Mouse (Mus musculus): ENCODE results near the gene Kat2a. TPM values are rescaled to one million over a fixed set of nuclear protein-coding genes. Genes with fewer than 3 reads are reported as not detected.

The Kat2a gene
- 60.9 and 68.1 TPM in 2 replicates for polyA plus RNA-seq (2015; fragmentation: Nextera tagmentation; extraction: Ambion mirVana)

DNA sequence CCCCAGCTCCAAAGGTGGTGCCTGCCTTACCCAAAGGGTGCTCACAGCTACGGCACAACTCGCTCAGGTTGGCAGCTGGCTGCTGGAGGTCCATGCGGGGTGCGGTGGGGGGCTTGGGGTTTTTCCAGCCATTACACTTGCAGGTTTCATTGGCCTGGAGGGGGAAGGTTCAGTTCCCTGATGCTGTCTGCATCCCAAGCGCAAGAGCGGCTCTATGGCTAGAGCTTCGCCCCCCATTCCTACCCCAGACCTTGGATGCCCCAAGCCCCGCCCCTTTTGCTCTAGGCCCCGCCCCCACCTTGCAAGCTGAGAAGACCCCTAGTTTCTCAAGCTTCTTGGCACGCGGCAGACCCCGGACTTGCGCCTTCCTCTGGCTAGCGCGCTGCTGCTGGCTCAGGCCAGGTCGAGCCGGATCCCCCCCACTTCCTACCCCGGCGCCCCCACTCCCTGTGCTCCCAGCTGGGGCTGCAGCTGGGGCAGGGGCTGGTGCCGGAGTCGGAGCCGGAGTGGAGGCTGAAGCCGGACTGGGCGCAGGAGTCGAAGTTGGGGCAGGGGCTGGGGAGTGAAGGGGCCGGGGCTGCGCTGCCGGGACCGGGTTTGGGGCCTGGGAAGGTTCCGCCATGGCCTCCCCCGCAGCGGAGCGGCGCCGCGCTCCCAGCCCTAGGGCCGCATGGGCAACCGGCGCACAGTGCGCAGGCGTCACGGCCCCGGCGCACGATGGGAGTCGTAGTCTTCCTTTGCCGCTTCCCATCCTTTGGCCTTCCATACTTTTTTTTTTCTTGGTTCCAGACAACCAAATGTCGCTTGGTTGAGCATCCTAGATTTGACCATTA, at the start of gene Kat2a:
Kat2a (minus strand) TSS at position 683 of the 833 bp plus-strand sequence.
- Histone ChIP-seq H3K4me3 (replicated peaks) (peak within 1 kb of the TSS; percentile 89), H3K9ac (peak within 1 kb of the TSS; percentile 97), H3K27ac (peak within 1 kb of the TSS; percentile 87), H3K27me3 (no peaks in the 10 kb centered on the region), H3K4me2 (peak within 1 kb of the TSS; percentile 78), H3K4me1 (peaks cover 37% of the 10 kb centered on the region), H3K9me3 (replicated peaks) (no peaks in the 10 kb centered on the region), H3K36me3 (peaks cover 63% of the 10 kb centered on the region)
- peak; percentile 90 for ATAC-seq (replicated peaks; ENCODE audit: low FRiP score)
- WGBS, result 1% methylated on average over 48 of the region's 48 CpGs

DNA sequence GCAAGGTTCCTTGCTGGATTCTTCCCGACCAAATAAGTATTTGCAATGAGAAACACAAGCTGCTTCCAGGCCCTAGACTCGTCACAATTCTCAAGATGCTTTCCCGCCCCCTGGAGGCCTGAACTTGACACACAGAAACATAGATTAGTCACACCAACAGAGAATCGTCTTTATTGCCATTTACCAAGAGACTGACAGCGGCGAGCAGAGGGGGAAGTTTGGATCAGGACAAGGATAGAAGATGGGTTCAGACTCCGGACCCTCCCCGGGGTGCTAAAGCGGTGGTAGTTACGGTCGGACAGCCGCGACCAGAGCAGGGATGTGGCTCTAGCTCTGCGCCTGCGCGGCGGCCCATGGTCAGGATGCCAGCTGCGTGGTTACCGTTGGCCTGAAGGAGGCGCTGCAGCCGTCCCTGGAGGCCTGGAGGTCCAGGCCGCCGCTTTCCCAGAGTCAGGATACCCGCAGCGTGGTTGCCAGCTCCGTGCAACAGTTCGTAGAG, 49.3 kb upstream of the Kat2a start:
- no peak overlapping the region for H3K27ac ChIP-seq
- peak overlapping the region; percentile 69 for H3K4me2 ChIP-seq
- peak overlapping the region; percentile 19; the same call in 1 of the 2 replicates for H3K9ac ChIP-seq
- H3K4me1 ChIP-seq, result peaks cover 21% of the 10 kb centered on the region
- WGBS, result under 1% methylated on average over 27 of the region's 27 CpGs
- H3K4me3 ChIP-seq (replicated peaks), result peak overlapping the region; percentile 41
- H3K27me3 ChIP-seq, result peaks cover 50% of the 10 kb centered on the region
- no peaks in the 10 kb centered on the region for H3K36me3 ChIP-seq
- no peaks in the 10 kb centered on the region for H3K9me3 ChIP-seq (replicated peaks)
- ATAC-seq (replicated peaks; ENCODE audit: low FRiP score), result peak; percentile 76

DNA sequence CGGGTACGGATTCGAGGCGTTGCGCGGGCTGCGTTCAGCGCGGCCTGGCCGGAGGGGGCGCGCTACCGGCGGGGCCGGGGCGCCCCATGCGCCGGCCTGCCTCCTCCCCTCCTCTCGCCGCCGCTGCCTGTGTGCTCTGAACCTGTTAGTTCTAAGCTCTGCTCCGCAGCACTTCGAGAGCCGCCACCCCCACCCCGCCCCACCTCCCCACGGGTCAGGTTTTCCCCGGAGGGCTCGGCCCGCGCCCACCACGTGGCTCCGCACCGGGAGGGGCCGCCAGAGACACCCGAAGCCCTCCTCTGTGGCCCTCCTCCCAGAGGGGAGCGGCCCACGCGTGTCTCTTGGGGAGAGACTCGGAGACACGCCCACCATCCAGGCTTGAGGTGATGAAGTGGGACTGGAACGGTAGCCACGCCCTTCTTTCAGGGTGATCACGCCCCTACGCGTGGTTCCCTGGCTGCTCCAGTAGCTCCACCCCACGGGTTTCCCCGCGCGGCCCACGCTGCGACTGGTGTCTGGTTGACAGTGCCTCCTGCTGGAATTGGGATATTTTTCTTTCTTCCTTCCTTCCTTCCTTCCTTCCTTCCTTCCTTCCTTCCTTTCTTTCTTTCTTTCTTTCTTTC, 47.5 kb upstream of the Kat2a start, which contains the start of gene Kcnh4:
Kcnh4 (minus strand) TSS at position 332 of the 623 bp plus-strand sequence.
- no peak for ATAC-seq (replicated peaks; ENCODE audit: low FRiP score)

DNA sequence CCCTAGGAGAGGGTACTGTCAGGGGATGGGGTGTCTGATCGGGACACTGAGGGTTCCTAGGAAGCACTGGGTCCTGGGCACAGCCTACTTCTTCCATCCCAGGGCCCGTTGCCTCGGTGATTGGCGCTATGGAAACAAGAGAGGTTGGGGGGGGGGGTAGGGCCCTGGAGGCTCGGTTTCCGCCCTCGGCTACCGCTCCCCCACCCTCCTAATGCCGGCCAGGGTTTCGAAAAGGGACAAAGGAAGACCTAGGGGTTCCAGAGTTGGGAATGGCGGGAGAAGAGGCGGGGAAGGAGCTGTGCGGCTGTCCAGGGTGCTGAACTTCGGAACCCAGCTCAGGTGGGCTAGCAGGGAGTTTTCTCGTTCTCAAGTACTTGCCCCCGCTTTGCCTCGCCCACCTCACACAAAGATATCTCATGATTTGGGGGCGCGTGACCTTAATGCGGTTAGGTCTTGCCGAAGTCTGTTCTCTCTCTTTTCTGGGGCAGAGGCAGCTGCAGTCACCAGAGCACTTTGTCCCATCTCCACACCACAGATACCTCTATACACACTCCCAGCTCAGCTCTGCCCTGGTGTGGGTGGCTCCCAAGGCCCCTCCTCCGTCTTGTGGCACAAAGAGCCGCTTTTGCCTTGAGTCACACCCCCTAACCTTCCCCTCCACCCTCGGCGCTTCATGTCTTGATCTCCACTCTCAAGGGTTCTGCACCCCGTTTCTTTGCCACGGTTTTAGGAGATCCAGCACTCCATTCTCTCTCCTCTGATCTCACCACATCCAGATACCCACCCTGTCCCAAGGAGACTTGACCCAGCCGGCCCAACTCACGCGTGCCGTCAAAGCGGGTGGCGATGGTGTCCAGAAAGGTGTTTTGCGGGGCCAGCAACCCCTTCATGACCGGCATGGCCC, 46.7 kb upstream of the Kat2a start:
- H3K4me1 ChIP-seq, result peaks cover 21% of the 10 kb centered on the region
- H3K4me2 ChIP-seq, result peak overlapping the region; percentile 68
- no peak overlapping the region for H3K9ac ChIP-seq
- no peak for ATAC-seq (replicated peaks; ENCODE audit: low FRiP score)
- peaks cover 58% of the 10 kb centered on the region for H3K27me3 ChIP-seq
- H3K36me3 ChIP-seq, result no peaks in the 10 kb centered on the region
- H3K27ac ChIP-seq, result no peak overlapping the region
- H3K4me3 ChIP-seq (replicated peaks), result peak overlapping the region; percentile 37
- no peaks in the 10 kb centered on the region for H3K9me3 ChIP-seq (replicated peaks)
- WGBS, result 2% methylated on average over 34 of the region's 35 CpGs

More for the DNA sequence above, 47.5 kb upstream of the Kat2a start, which contains the start of gene Kcnh4:
- peaks cover 58% of the 10 kb centered on the region for H3K27me3 ChIP-seq
- H3K36me3 ChIP-seq, result no peaks in the 10 kb centered on the region
- no peak within 1 kb of the TSS for H3K9ac ChIP-seq
- peak within 1 kb of the TSS; percentile 37 for H3K4me3 ChIP-seq (replicated peaks)
- WGBS, result 2% methylated on average over 51 of the region's 51 CpGs
- H3K27ac ChIP-seq, result no peak within 1 kb of the TSS
- peak within 1 kb of the TSS; percentile 68 for H3K4me2 ChIP-seq
- no peaks in the 10 kb centered on the region for H3K9me3 ChIP-seq (replicated peaks)
- H3K4me1 ChIP-seq, result peaks cover 21% of the 10 kb centered on the region

DNA sequence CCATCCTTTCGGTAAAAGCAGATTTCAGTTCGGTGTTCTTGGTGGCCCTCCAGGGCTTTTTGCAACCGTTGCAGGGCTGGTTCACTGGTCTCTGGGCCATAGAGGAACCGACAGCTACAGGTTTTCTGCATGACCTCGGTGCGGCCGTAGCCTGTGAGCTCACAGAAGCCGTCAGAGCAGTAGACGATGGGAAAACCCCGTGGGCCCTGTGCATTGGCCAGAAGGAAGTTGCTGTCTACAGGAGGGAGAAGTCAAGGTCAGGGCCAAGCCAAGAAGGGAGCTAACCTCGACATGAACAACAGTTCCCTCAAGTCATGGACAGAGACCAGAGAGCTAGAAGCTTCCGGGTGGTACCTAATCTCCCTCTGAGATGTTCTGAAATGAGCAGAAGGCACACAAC, 45.3 kb upstream of the Kat2a start:
- no peak overlapping the region for H3K4me2 ChIP-seq
- H3K4me1 ChIP-seq, result peaks cover 21% of the 10 kb centered on the region
- no peak overlapping the region for H3K4me3 ChIP-seq (replicated peaks)
- H3K27me3 ChIP-seq, result peaks cover 56% of the 10 kb centered on the region
- no peaks in the 10 kb centered on the region for H3K36me3 ChIP-seq
- whole genome bisulfite sequencing, result 86% methylated on average over 12 of the region's 12 CpGs
- no peaks in the 10 kb centered on the region for H3K9me3 ChIP-seq (replicated peaks)
- ATAC-seq (replicated peaks; ENCODE audit: low FRiP score), result no peak
- H3K9ac ChIP-seq, result no peak overlapping the region
- H3K27ac ChIP-seq, result no peak overlapping the region

DNA sequence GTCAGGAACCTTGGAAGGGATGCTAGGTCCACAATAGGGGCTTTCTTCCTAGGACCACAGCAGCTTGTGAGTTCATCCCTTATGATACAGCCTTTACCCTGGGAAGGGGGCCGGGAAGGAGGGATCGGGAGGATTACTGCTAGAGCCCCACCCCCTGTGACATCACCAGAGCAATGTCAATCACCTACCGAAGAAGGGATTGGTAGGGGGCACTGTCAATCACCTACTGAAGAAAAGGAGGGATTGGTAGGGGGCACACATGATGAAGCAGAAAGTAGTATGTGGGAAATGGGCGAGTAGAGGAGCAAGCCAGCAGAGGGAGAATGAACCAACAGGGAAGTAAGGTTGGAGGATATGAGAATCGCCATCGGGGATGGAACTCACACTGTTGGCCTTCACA, 44.2 kb upstream of the Kat2a start:
- 63% methylated on average over 6 of the region's 6 CpGs for WGBS

DNA sequence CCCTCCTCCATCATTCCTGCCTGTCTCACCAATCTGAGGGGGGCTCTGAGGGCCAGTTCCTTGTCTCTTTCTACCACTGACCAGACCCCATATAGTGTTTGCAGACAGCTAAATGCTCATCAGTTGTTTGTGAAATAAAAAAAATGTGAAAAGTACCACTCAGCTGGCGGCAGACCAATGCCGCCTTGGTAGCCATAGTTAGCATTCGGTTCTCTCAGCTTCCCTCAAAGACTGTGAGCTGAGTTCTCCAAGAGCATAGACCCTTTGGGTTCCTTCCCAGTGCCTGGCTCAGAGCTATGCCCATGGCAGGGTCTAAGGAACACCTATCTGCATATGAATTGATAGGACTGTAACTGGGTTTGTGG, 42.4 kb upstream of the Kat2a start:
- no peaks in the 10 kb centered on the region for H3K36me3 ChIP-seq
- ATAC-seq (replicated peaks; ENCODE audit: low FRiP score), result no peak
- no peak overlapping the region for H3K9ac ChIP-seq
- 91% methylated on average over 3 of the region's 3 CpGs for WGBS
- no peak overlapping the region for H3K4me2 ChIP-seq
- no peak overlapping the region for H3K27ac ChIP-seq
- H3K4me3 ChIP-seq (replicated peaks), result no peak overlapping the region
- H3K4me1 ChIP-seq, result peaks cover 15% of the 10 kb centered on the region
- no peaks in the 10 kb centered on the region for H3K9me3 ChIP-seq (replicated peaks)
- peaks cover 43% of the 10 kb centered on the region for H3K27me3 ChIP-seq

More for the DNA sequence above, 44.2 kb upstream of the Kat2a start:
- H3K9me3 ChIP-seq (replicated peaks), result no peaks in the 10 kb centered on the region
- H3K9ac ChIP-seq, result no peak overlapping the region
- H3K4me3 ChIP-seq (replicated peaks), result no peak overlapping the region
- no peaks in the 10 kb centered on the region for H3K36me3 ChIP-seq
- H3K4me2 ChIP-seq, result no peak overlapping the region
- ATAC-seq (replicated peaks; ENCODE audit: low FRiP score), result no peak
- peaks cover 52% of the 10 kb centered on the region for H3K27me3 ChIP-seq
- H3K4me1 ChIP-seq, result peaks cover 19% of the 10 kb centered on the region
- no peak overlapping the region for H3K27ac ChIP-seq

DNA sequence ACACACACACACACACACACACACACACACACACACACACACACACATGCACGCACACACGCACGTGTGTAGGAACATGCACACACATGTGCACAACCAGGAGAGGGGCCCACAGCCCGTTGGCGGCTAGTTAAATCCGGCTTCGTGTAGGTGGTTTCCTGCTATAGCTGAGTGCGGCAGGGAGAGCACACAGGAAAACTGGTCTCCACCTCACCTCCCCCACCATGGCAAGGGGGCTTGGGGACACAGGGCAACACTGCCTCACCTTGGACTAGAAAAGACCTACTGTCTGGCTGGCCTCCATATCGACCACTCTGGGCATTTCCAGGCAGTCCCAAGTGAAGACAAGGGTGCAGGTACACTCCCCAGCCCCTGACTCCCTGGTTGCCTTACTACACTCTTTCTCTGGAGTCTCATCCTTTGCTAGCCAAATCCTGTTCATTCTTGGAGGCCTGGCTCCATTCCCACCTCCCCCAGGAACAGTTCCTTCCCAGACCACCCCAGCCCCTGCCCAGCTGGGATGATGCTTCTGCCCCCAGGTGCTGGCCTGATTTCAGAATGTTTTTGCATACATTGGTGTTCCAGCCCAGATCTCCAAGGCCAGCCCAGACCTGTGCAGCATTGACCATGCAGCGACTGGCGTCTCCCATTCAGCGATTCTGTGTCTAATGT, 41.9 kb upstream of the Kat2a start:
- peaks cover 43% of the 10 kb centered on the region for H3K27me3 ChIP-seq
- WGBS, result 84% methylated on average over 12 of the region's 12 CpGs
- H3K27ac ChIP-seq, result no peak overlapping the region
- peaks cover 14% of the 10 kb centered on the region for H3K4me1 ChIP-seq
- no peak overlapping the region for H3K4me2 ChIP-seq
- ATAC-seq (replicated peaks; ENCODE audit: low FRiP score), result no peak
- no peak overlapping the region for H3K9ac ChIP-seq
- no peak overlapping the region for H3K4me3 ChIP-seq (replicated peaks)
- no peaks in the 10 kb centered on the region for H3K36me3 ChIP-seq
- H3K9me3 ChIP-seq (replicated peaks), result no peaks in the 10 kb centered on the region

DNA sequence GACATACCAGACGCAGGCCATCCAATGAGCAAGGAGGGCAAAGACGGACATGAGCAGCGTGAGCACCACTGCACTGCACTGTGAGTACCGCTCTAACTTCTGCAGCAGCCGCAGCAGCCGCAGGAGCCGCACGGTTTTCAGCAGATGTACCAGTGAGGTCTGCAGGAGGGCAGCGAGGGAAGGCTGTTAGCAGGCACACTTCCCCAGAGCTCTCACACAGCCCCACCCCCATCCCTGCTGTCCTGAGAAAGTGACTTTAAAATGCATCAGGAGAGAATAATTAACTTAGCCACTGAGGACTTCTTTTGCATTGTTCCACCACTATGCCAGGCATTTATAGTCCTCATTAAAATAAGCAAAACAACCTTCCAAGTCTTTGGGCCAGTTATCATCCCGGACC, 40.0 kb upstream of the Kat2a start:
- Histone ChIP-seq H3K4me1 (0 out of 2 replicates have a peak, but pooled peaks cover 8% of the 10 kb centered on the region), H3K4me2 (no peak overlapping the region), H3K27ac (no peak overlapping the region), H3K4me3 (replicated peaks) (no peak overlapping the region), H3K9me3 (replicated peaks) (no peaks in the 10 kb centered on the region), H3K27me3 (peaks cover 39% of the 10 kb centered on the region), H3K36me3 (no peaks in the 10 kb centered on the region), H3K9ac (no peak overlapping the region)
- no peak for ATAC-seq (replicated peaks; ENCODE audit: low FRiP score)
- WGBS, result 26% methylated on average over 10 of the region's 10 CpGs

DNA sequence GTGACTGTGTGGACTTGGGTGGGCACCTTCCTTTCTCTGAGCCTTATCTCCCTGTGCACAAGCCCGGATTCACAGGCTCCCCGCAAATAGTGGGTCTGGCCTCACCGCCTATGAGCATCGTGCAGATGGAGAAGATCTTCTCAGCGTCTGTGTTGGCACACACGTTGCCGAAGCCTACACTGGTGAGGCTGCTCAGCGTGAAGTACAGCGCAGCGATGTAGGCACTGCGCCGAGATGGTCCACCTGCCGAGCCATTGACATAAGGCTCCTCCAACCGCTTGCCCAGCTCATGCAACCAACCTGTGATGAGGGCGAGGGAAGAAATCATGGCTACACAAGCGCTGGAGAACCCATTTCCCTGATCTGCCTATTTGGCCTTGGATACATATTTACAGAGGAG, 37.9 kb upstream of the Kat2a start:
- 90% methylated on average over 16 of the region's 16 CpGs for WGBS
- no peak overlapping the region for H3K9ac ChIP-seq
- no peak for ATAC-seq (replicated peaks; ENCODE audit: low FRiP score)

DNA sequence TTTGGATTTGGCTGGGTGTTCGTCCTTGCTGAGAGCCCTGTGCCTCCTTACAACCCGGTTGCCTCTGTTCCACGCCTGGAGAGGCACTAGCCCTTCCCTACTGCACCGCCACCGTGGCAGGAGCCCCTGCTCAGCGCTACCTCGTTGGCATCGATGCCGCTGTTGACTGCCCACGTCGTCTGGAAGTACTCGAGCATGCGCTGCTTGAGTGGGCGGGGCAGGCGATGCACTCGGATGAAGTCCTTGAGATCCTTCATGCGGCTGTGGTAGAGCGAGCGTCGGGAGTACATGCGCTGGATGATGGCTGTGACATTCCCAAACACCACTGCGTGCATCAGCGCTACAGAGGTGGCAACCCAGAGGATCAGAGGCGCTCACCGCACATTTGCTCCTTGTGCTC, 37.2 kb upstream of the Kat2a start:
- Histone ChIP-seq H3K9ac (no peak overlapping the region), H3K27ac (no peak overlapping the region), H3K9me3 (replicated peaks) (no peaks in the 10 kb centered on the region), H3K4me3 (replicated peaks) (no peak overlapping the region), H3K36me3 (no peaks in the 10 kb centered on the region), H3K27me3 (peaks cover 38% of the 10 kb centered on the region), H3K4me1 (0 out of 2 replicates have a peak, but pooled peaks cover 8% of the 10 kb centered on the region), H3K4me2 (no peak overlapping the region)
- ATAC-seq (replicated peaks; ENCODE audit: low FRiP score), result no peak
- 44% methylated on average over 25 of the region's 25 CpGs for WGBS

More for the DNA sequence above, 37.9 kb upstream of the Kat2a start:
- Histone ChIP-seq H3K4me3 (replicated peaks) (no peak overlapping the region), H3K4me2 (no peak overlapping the region), H3K27ac (no peak overlapping the region), H3K9me3 (replicated peaks) (no peaks in the 10 kb centered on the region), H3K36me3 (no peaks in the 10 kb centered on the region), H3K27me3 (peaks cover 41% of the 10 kb centered on the region), H3K4me1 (0 out of 2 replicates have a peak, but pooled peaks cover 8% of the 10 kb centered on the region)

Data from kidney, embryonic 15.5 days (tissue).